Mouse (Mus musculus): ENCODE measurements around the gene Lalba.
A peak's percentile ranks its signal among the peaks of the same experiment; 100 is the strongest.
"Not testable (repeated sequence)": the region's sequence is repeated elsewhere in the genome, so short reads cannot be mapped to it uniquely, and the experiment has no call there.

Gene Lalba

DNA sequence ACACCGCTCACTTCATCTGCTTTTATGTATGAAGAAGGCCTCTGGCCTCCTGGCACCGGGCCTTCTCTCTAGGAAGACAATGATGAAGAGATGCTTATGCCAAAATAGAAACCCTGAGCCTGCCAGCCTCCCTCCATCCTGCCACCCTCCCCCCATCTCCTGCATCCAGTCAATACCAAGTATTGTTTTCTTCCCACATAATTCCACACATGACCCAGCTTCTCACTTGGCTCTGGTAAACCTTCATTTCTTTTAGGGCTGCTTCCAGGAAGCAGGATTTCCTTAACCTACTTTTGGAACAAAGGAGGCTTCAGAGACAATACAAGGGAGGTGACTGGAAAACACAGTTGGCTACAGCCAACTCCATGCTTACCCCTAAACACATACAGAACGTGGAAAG is at the start of gene Lalba:
Gene Lalba (minus strand): TSS at position 21 of the 400 bp plus-strand sequence.
- no peak for DNase-seq (ENCODE audit: low read depth)

DNA sequence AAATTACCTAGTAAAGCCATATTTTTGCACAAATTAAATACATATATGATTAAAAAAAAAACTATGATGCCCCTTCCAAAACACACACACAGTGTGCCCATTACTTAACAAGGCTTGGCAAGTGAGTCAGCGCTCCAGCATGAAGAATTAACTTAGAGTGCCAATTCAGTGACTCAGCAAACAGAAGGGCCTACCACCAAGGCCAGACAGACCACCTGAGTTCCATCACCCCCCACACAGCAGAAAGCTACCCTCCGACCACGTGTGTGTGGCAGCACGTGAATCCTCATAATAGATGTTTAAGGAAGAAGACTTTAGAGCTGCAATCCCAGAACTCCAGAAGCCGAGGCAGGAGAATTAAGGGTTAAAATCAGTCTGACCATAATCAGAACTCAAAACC is 49.8 kb upstream of the Lalba start:
- peak; percentile 86 for DNase-seq (ENCODE audit: low read depth)

DNA sequence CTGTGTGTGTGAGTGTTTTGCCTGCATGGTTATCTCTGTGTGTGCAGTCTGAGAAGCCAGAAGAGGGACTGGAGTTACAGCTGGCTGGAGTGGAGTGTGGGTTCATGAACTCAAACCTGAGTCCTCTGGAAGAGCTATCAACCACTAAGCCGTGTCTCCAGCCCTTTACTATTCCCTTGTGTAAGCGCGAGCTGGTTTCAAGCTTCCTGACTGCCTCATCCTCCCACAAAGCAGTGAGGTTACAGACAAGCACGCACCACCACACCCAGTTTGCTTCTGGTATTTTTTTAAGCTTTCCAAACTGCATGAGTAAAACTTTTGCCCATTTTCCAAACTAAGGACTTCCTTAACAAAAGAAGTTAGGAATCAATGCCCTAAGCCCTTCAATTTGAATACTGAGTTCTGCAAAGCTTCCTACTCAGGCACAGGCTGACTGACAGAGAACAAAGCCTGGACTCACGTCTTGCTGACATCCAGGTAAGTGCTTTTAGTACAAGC is 45.6 kb upstream of the Lalba start:
- no peak for DNase-seq (ENCODE audit: low read depth)

DNA sequence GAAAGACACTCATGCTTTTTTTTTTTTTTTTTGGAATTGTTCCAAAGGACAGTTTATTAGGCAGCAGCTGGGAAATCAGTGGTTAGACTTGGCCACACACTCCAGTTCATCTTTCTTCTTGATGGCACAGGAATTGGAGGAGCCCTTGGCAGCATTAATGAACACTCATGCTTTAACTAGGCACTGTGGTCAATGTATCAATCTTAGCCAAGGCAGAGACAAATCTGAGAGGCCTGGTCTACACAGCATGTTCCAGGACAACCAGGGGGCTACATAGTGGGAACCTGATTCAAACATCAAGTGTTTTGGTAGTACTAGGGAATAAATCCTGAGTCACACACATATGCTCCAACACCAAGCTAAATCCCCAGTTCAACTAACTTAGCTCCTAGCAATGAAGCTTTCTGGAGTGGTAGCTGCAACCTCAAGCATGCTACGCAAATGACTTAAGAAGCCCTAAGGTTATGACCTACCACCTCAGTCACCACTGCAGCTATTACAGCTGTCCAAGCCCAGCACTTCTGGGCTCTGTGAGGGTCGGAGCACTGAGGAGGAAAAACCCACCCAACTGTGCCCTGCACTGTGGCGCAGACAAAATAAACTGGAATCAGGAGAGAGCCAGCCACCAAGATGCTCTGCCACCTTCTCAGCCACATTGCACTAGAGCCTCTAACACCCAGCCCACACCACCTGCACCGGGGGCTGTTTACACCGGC is 44.7 kb upstream of the Lalba start:
- no peak for DNase-seq (ENCODE audit: low read depth)

DNA sequence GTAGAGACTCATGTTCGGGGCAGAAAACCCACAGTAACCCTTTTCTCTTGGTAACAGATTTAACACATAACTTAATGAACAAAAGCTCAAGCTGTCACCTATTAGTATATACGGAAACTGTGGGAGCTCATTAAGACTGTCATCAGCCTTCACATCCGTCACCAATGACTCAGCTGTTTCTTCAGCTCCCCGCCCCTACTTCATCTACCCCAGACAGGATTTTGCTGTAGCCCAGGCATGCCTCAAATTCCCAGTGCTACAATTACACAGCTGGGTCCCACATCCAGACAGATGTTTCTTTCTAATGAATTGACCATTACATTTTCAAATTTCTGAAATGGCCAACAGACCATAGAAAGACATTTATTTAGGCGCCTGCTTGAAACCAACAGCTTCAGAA is 43.5 kb upstream of the Lalba start:
- peak; percentile 54 for DNase-seq (ENCODE audit: low read depth)

DNA sequence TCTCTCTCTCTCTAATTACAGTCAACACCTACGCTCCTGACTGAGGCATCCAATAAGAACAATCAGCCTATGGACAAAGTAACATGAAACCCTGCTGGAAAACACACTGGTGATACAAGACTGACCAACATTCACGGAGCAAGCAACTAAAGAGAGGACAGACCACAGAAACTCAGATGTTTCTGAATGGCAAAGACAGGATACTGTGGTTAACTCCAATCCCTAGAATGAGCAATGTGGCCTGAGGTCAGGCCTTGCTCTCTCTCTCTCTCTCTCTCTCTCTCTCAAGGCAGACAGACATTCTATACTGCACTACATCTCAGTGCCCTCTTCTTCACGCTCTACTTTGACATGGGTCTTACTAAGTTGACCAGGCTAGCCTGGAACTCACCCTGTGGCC is 38.7 kb upstream of the Lalba start:
- peak; percentile 82 for DNase-seq (ENCODE audit: low read depth)

DNA sequence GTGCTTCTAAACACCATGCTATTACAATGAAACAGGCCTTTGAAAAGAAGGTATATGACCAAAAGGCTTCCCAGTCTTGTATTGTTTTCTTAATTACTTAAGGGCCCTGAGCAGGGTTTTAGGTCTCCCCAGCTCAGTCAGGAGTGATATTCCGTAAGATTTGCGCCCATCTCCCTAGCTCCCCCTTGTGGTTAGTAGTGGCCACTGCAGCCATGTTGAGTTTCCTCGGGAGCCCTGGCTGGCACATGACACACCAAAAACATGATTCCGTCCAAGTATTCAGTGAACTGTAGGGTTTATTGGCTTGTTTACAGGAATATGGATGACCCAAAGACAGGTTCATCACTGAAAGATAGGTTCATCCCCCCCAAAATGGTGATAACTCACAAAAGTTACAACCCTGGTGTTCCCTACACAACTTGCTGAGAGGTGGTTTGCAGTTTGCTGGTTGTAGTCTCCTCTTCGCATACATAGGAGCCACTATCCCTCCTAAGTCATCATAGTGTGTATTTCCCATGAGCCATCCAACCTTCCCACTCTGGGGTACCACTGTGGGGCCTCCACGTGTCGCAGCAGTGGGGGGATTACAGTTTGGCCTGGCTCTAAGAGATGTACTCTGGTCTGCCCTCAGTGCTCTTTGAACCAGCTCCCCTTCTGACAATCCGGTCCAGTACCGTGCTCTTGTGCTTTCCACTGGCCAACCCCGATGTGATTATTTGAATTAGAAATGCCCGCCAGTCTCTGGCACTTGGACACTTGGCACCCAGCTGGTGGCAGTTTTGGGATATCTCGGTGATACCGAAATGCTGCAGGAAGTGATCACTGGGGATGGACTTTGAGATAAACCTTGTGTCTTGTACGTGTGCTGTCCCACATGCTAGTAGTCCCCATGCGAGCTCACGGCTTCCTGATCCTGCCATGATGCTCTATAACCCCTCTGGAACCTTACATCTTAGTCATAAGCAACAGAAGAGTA is 35.1 kb upstream of the Lalba start:
- peak; percentile 58 for DNase-seq (ENCODE audit: low read depth)

DNA sequence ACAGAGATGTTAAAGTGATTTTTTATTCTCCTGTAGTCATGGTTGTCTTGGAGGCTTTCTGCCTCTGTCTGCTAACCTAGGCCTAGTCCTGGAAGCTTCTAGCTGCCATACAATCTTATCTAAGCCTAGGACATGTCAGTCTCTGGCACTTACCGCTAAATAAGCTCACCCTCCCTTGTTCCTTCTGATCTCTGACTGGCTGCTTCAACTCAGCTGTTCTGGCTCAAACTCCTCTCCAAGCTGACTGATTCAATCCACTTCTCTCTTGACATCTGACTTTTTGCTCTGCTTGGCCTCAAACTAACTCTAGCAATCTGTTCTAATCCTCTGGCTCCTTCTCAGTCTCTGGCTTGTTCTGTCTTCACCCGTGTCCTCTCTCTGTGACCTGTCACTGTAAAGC is 32.3 kb upstream of the Lalba start:
- not testable (repeated sequence) for DNase-seq (ENCODE audit: low read depth)

DNA sequence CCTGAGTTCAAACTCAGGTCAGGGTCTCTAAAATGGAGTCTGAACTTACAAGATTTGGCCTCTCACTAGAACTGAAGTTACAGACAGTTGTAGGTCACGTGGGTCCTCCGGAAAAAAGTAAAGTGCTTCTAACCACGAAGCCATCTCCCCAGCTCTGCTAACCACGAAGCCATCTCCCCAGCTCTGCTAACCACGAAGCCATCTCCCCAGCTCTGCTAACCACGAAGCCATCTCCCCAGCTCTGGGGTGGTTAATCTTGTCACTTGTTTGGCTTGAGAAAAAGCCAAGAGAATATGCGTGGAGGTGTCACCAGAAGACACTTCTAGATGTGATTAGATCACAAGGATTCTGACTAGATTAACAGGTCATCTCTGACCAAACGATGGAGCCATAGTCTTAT is 31.6 kb upstream of the Lalba start:
- DNase-seq (ENCODE audit: low read depth): peak; percentile 79

DNA sequence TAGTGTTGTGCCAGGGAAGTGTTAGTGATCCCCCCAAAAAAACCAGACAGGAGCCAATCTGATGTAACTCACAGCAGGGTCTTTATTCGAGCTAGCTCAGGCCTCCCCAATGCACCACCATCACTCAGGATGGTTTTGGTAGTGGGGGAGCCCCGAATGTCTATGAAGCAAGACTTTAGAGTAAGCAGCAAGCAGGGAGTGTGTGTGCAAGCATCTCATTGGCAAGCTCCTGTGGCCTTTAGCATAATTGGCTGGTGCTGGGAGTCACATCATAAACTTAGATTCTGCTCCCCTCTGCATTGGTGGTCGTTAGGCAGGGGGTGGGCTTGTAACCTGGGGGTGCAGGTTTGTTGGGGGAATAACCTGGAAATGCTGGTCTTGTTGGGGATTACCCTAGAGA is 31.2 kb upstream of the Lalba start:
- not testable (repeated sequence) for DNase-seq (ENCODE audit: low read depth)

DNA sequence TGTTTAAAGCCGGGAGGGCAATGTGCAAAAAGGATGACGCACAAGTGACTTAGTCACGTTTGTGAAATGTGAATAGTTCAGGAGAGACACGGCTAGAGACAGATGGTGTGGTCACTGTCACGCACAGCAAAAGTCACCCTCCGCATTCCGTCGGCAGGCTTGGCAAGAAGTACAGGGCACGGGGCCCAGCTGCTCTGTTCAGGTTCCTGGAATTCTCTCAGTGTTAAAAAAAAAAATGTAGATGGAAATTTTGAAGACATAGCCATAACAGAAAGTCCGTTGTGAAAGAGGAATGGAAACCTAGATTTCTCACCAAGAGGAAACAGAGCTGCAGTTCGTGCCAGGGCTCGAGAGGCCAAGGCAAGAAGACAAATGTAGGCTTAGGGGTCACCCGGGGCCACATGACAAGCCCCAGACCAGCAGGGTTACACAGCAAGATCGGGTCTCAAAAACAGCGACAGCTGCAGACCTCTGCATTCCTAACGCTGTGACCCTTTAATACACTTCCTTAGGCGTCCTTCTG is 30.3 kb upstream of the Lalba start:
- no peak for DNase-seq (ENCODE audit: low read depth)

DNA sequence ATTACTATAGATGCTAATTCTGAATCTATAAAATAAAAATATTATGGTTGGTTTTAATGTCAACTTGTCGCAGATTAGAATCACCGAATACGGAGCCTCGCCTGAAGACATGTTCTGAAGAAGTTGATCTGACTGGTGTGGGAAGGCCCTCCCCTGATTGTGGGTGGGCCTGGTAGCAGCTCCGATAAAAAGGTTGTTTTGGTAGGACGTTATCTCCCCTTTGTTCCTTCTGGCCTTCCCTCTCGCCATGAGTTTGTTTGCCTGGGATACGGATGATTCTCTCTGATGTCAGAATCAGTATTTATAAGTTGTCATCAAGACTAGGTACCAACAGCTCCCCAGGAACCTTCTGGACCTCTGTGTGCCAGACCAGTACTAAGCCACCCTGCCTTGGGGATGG is 29.7 kb upstream of the Lalba start:
- no peak for DNase-seq (ENCODE audit: low read depth)

DNA sequence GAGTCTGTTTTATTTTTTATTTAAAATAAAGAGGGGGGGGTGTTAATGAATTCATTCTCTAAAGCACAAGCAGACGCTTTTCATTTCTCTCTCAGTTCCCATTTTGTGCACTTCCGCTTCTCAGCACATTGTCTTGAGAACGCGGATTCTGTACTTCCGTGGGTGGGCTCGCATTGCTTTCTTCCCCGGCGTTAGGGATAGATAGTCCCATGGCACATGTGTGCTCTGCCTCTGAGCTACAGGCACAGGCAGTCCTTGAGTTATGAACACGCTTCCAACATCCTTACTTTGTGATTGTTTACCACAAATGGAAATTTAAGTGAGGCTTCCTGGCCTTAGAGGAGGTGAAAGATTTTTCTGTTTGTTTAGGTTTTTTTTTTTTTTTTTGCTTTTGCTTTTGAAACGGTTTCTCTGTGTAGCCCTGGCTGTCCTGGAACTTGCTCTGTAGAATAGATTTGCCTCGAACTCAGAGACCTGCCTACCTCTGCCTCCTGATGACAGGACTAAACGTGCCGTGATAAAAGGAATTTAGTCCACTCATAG is 28.9 kb upstream of the Lalba start:
- DNase-seq (ENCODE audit: low read depth): no peak

DNA sequence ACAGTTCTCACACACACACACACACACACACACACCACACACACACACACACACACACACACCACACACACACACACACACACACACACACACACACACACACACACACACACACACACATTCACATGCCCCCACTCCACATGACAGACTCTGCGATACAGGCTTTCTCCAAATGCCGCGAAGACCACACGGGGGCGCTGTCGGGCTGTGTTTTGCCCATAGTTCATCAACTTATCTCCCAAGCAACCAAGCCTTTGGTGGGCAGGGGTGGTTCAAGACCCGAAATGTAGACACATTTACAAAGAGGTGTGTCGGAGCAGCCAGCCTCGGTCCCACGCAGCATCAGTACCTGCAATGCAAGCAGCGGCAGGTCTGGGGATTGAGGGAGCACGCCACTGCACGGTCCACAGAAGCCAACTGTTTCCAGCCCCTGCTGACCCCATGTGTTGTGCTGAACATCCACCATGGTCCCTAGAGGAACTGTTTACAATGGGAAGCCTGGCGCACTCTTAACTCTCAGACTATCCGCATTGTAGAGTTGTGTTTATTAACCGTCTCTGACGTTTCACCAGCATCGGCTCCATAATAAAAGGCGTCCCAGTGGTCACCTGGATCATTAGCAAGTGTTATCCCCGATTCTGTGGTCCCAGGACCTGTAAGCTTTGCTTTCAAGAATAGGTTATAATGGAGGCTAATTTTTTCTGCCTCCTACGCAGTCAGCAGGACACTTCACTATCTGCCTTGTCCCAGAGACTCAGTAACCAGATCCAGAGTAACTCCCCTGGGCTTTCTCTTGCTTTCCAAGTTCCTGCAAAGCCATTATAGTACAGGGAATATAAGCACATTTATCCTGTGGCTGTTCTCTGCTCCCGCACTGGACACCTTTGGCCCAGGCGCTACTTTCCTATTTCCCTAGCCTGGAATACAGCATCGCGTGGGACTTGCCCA is 28.2 kb upstream of the Lalba start:
- peak; percentile 80 for DNase-seq (ENCODE audit: low read depth)

DNA sequence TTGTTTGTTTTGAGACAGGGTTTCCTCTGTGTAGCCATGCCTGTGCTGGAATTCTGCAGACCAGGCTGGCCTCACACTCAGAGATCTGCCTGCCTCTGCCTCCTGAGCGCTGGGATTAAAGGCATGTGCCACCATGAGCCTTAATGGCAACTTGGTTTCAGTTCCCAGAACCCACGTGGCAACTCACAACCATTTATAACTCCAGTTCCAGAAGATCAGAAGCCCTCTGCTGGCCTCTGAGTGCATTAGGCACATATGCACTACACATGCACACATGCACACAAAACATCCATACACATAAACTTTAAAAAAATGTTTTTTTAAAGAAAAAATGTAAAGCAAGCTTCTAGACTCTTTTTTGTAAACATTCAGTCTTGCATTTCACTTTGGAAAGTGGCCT is 26.9 kb upstream of the Lalba start:
- no peak for DNase-seq (ENCODE audit: low read depth)

DNA sequence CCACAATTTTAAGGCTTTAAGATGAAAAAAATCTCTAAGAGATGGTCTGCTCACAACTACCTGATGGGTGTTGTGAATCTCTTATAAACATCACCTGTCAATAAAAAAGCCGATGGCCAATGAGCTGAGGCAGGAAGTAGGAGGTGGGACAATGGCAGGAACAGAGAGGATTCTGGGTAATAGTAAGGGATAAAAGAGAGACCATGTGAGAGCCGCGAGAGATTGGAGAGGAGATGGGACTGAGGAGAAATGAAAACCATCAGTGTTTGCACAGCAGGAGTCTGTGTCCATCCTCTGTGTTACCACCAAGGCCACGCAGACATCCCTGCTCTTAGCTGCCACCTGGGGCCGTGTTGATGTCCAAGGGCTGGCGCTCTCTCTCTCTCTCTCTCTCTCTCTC is 24.8 kb upstream of the Lalba start:
- peak; percentile 52 for DNase-seq (ENCODE audit: low read depth)

DNA sequence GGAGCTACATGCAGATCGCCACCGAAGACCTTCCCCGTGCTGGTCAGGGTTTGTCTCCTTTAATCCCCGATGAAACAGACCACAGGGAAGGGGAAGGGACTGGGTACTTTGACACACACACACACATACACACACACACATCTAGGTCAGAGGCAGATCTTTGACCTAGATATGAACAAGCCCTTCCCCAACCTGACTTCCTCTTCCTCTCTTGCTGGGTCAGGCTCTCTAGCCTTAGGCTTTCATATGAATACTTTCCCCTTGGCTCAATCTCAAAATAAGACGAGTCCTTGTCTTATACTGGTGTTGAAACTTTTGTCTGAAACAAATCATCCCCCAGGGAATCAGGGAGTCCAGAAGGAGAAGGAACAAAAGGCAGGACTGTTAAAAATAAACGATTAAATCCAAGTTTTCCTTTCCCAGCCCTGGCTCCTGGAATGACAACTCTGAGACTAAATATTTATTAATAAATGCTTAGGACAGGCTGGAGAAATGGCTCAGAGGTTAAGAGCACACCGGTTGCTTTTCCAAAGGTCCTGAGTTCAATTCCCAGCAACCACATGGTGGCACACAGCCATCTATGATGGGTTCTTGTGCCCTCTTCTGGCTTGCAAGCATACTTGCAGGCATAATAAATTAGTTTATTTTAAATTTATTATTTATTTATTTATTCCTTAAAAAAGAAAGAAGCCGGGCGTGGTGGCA is 23.9 kb upstream of the Lalba start:
- peak; percentile 83 for DNase-seq (ENCODE audit: low read depth)

DNA sequence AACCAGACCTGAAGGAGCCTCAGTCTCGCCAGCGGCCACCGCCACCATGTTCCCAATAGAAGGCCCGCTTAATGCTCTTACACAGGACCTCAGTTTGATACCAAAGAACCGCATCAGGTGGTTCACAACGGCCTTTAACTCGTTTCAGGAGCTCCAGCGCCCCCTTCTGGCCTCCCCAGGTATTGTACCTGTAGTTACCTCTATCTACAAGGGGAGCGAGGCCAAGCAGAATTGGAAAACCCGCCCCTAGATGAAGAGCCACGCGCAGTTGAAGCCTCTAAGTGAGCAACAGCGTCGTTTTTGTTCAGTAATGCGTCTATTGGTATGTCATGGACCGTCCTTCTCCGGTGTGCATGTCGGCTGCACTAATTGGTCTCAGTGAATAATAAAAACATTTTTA is 22.0 kb upstream of the Lalba start:
- DNase-seq (ENCODE audit: low read depth): peak; percentile 81

DNA sequence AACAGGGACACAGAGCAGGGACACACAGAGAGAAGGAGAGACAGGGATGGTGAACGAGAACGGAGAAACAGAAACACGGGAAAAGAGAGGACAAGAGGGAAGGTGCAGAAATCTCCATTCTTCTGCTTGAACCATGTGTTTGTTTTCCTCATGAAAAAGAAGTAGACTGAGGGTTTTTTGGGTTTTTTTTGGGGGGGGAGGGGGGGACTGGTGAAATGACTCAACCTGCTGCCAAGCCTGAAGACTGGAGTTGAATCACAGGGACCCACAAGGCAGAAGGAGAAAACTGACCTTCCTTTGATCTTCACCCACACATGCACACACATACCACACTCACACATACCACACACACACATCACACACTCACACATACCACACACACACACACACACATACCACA is 20.8 kb upstream of the Lalba start:
- DNase-seq (ENCODE audit: low read depth): no peak

DNA sequence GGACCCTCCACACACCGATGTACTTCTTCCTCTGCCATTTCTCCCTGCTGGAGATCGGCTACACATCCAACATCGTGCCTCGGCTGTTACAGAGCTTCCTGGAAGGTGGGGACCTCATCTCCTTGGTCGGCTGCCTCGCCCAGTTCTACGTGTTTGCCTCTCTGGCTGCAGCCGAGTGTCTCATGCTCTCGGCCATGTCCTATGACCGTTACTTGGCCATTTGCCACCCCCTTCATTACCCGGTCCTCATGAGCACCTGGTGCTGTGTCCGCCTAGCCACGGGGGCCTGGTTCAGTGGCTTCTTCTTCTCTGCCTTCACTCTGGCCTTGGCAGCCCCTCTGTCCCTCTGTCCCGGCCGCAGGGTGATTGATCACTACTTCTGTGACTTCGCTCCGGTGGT is 15.1 kb upstream of the Lalba start:
- no peak for DNase-seq (ENCODE audit: low read depth)

DNA sequence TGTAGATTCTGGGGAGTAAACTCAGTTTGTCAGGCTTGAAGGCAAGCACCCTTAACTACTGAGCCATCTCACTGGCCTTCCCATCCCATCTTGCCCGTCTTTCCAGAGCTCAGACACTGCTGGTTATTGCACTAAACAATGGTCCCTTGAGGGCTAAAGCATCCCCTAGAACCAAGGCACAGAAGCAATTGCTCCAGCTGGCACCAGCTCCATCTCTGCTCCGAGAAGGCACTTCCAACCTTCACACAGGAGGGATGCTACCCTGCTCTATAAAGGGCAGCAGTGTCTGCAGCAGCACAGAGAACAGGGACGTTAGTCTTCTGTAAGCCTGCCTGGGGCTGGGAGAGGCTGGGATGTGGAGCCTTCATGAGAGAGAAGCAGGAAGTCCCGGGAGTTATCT is 9.6 kb upstream of the Lalba start, which contains the start of gene Olfr279:
Gene Olfr279 (plus strand): TSS at position 301 of the 400 bp plus-strand sequence.
- DNase-seq (ENCODE audit: low read depth): no peak
